Mouse (Mus musculus) thymus, adult 2 months (tissue): ENCODE data around the gene Olfr577.

Source experiments
- CTCF ChIP-seq: fragments of 200-500 bp; IDR thresholded peaks from 2 replicates; pipeline ENCODE4 v1.5.1; 2012; ENCODE audit warnings: mild to moderate bottlenecking, control low read depth, low read length, moderate library complexity, borderline replicate concordance; ENCODE audit not compliant: control insufficient read depth, poor library complexity, insufficient read depth; ENCODE audit errors: extremely low read depth
- POLR2A ChIP-seq: fragments of 200-500 bp; IDR thresholded peaks from 2 replicates; pipeline ENCODE4 v1.6.1; 2012; ENCODE audit warnings: mild to moderate bottlenecking, low read length, control low read depth, moderate library complexity; ENCODE audit not compliant: control insufficient read depth, poor library complexity, insufficient read depth; ENCODE audit errors: extremely low read depth

GRCm38 (mm10) chr7:102942475-102942874 is 33.3 kb downstream of the Olfr577 start, which contains the start of gene Olfr573-ps1:
- no peak for TF ChIP-seq CTCF
- no peak for TF ChIP-seq POLR2A
